Mouse (Mus musculus) adrenal gland, adult (tissue): ENCODE measurements at regions not wholly inside any gene's neighbourhood (a gene's known extent, or its start where the extent isn't known, plus 50 kb on each side); places are given as distances from the start of the nearest gene placed in this dataset.
A peak's percentile ranks its signal among the peaks of the same experiment; 100 is the strongest.

ENCODE experiments used
- DNase-seq, 2 experiments: peaks; one replicate each; pipeline ENCODE4 v3.0.0; 2022 to 2023; ENCODE audit warnings: low spot score in 1 of 2; ENCODE audit not compliant: inconsistent age in 2 of 2

DNA sequence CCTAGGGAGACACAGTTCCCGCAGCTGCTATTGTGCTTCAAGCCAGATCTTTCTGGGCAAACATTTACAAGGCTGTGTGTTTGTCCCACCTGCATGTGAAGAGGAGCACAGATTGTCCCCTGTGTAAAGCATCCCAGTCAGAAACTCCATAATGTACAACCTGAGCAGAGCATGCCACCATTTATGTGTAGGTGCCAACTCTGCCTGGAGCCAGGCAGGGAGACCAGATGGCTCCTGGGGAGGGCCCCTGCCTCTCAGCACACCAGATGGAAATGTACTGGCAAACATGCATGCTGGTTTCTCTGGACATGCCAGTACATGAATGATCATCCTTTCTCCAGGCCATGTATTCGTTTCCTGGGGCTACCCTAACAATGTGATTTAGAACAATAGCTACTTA, 98.6 kb upstream of the Foxp3 start:
- DNase-seq, result no peak

- peak; percentile 24 to 59 for DNase-seq
Measured at GRCm38 (mm10) chrX:7473814-7474213, 98.2 kb upstream of the Usp27x start.

DNA sequence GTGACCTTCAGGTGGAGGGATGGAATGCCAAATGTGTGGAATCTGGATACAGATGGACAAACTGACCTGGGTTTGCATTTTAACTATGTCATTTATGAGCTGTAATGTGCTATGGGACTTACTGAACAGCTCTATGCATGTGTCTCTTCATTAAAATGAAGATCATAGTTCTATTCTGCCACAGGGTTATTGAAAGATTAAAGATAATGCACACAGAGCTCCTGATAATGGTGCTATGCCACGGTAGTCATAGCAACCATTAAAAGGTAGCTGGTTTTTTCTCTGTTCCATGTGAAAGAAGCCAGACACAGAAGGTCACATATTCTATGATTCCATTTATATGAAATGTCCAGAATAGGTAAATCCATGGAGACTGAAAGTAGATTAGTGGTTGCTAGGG, 94.2 kb upstream of the Usp27x start:
- DNase-seq, result no peak

DNA sequence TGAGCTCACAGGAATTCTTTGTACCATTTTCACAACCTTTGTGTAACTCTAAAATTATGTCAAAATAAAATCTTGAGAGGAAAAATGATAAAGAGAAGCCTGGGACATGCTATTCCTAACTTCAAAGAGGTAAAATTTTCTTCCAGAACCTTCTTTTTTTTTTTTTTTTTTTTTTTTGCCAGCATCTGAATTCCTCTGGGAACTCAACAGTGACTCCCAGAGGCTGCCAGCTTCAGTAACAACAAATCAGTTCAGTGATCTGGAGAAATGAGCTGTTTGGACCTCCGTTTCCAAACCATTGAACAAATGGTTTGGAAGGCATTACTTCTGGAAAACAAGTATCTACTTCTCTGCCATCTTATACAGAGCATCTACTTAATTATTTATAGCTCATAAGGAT, 92.4 kb upstream of the Usp27x start:
- peak in 1 of 2 experiments; percentile 27 for DNase-seq

DNA sequence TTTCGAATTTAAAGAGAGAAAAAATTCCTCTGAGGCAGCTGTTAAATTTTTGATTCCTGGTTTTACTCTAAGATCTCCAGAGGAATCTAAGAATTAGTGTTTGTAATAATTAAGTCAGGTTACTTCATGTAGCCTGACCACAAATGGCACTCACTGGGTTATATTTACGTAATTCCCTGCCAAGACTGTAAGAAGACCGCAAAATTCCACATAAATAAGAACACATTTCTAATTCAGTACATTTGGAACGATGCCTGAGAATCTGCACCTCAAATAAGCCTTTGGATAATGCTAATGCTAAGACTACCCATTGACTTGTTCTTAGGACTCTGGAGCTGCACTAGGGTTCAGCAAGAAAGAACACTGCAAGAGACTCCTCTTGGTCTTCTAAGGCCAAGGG, 81.2 kb upstream of the Usp27x start:
- DNase-seq, result no peak

- DNase-seq, result no peak
Measured at GRCm38 (mm10) chrX:7445035-7445434, 69.4 kb upstream of the Usp27x start.

GRCm38 (mm10) chrX:7444583-7444982, 69.0 kb upstream of the Usp27x start:
- no peak for DNase-seq

DNA sequence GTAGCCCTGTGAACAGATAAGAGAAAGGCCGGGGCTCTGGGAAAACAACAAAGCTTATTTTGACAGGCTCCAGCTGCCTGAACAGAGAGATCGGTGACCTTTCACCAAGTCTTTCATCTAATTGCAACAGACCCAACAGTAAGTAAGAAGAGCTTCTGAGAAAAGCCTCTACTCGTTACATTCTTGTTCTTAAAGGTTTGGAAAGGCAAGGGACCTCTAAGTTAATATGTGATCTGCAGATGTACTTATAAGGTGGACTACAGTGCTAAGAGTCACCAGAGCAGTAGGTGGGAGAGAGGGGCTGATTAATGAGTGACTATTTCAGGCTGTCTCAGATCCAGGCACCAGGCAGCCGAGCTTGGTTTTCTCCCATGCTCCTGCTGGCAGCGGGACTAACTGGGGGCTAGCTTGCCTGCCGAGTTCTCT, 68.4 kb upstream of the Usp27x start:
- peak in 1 of 2 experiments; percentile 66 for DNase-seq

DNA sequence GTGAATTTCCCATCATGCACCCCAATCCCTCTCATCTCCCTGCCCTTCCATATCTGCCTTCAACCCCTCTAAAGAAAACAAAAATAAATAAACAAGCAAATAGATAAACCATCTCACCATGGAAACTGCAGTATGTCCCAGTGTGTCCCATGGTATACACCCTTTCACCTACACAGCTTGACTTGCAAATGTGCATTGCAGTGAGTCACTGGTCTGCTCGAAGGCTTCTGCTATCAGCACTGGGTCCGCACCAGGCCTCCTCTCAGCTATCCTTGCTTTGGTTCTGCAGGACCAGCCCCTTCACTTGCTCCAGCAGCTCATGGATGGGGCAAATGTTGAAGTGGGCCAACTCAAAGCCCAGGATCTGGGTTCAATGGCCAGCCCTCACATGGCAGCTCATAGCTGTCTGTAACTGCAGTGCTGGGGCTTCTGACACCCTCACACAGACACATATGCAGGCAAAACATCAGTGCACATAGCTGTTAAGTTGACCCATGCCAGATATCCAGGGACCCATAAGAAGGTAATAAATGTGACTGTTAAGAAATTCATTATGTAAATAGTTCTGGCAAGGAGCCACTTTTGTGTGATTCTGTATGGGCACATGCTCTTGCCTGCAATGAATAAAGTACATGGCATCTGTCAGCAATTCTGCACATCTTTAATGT, 59.9 kb upstream of the Usp27x start:
- DNase-seq, result no peak

- no peak for DNase-seq
Measured at GRCm38 (mm10) chrX:7434268-7434667, 58.6 kb upstream of the Usp27x start.

DNA sequence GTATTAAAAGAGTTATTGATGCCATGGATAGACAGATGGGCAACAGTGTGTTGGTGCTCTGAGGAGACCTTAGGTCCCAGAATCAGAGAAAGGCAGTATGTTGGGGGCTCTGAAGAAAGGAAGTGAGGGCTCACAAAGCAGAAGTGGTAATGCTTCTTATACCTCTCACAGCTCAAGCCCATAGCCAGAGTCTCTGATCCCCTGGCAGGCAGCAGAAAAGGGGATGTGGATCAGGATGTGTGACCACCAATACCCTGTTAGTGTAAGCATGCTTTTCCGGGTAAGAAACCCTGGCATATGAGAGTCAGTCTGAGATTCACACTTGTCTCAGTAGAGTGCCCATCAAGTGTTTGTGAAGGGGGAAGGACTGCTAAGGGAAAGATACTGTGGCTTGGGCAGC, 54.8 kb upstream of the Usp27x start:
- no peak for DNase-seq

- no peak for DNase-seq
Measured at GRCm38 (mm10) chrX:7429524-7429865, 53.9 kb upstream of the Usp27x start.

GRCm38 (mm10) chrX:7428621-7429523, 53.2 kb upstream of the Usp27x start:
- peak; percentile 73 to 84 for DNase-seq
